8 mouse cellular contexts compared by ENCODE assay signal in the genomic region with DNA sequence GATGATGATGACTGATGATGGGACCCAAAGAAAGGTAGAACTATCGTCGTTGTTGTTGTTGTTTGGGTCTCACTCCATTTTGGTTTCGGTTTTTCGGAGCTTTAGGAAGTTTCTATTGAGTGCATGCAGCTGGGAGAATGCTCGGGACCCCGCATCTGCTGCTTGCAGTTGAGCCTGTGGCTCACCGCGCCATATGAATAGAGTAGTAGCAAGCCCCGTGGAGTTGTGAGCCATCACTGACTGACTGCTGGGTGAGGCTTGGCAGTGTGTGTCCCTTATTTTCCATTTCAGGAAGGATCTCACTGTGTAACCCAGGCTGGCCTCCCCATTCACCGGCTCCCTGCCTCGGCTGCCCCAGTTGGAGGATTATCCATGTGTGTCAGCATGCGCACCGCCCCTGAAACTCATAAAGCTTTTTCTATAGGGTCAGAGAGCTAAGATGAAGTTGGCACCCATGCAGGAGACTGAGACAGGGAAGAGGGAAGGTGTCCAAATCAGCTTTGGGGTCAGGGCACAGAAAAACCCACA. TPM values are rescaled to one million over a fixed set of nuclear protein-coding genes. Genes with fewer than 3 reads are reported as not detected.
DNase-seq lines count a peak whose midpoint lies in the region; ATAC-seq and TF ChIP-seq lines count a peak whose summit lies in the region.
"Had no signal": no experiment of that assay in that cellular context is flagged by ENCODE, and none has a peak within 500 bp of the region (broad histone marks: within the 10 kb centered on the region; RNA-seq: fewer than 3 reads in every experiment).

No protein-coding gene starts in this region.

- 0 out of 2 replicates have a peak overlapping the region, but pooled peaks have one; percentile 7 for H3K9ac ChIP-seq in kidney, embryonic 14.5 days (ENCODE audit: low read depth, low read length)
- H3K9ac ChIP-seq in neural tube, embryonic 11.5 days (ENCODE audit: low read length): 0 out of 2 replicates have a peak overlapping the region, but pooled peaks have one; percentile 1
- H3K9ac ChIP-seq in limb, embryonic 14.5 days (ENCODE audit: low read depth, low read length, severe bottlenecking): 0 out of 2 replicates have a peak overlapping the region, but pooled peaks have one; percentile 18

- peak overlapping the region; percentile 82 for H3K27ac ChIP-seq in kidney, embryonic 14.5 days (ENCODE audit: low read depth, low read length)
- H3K27ac ChIP-seq in neural tube, embryonic 11.5 days (ENCODE audit: low read depth, low read length): no peak overlapping the region
- no peak overlapping the region for H3K27ac ChIP-seq in limb, embryonic 14.5 days (replicated peaks; ENCODE audit: low read depth, low read length)

- H3K36me3 ChIP-seq in kidney, embryonic 14.5 days (ENCODE audit: control insufficient read depth, insufficient read depth, low read length): peaks cover 4% of the 10 kb centered on the region; the same call in 1 of the 2 replicates
- H3K36me3 ChIP-seq in neural tube, embryonic 11.5 days (ENCODE audit: control insufficient read depth, insufficient read depth, low read length): 0 out of 2 replicates have a peak, but pooled peaks cover 3% of the 10 kb centered on the region
- H3K36me3 ChIP-seq in limb, embryonic 14.5 days (ENCODE audit: control insufficient read depth, insufficient read depth, low read length): peaks cover 12% of the 10 kb centered on the region

- peaks cover 6% of the 10 kb centered on the region; the same call in 1 of the 2 replicates for H3K9me3 ChIP-seq in kidney, embryonic 14.5 days (ENCODE audit: control insufficient read depth, low read length)
- H3K9me3 ChIP-seq in neural tube, embryonic 11.5 days (ENCODE audit: control insufficient read depth, low read length): peaks cover 3% of the 10 kb centered on the region; the same call in 1 of the 2 replicates
- H3K9me3 ChIP-seq in limb, embryonic 14.5 days (ENCODE audit: control insufficient read depth, low read length): peaks cover 6% of the 10 kb centered on the region; the same call in 1 of the 2 replicates

- WGBS in kidney, embryonic 14.5 days: 11% methylated on average over 13 of the region's 13 CpGs
- WGBS in neural tube, embryonic 11.5 days: 18% methylated on average over 13 of the region's 13 CpGs
- WGBS in limb, embryonic 14.5 days: 24% methylated on average over 13 of the region's 13 CpGs

- no peak for DNase-seq in kidney, postnatal 36 days
- DNase-seq in neural tube, embryonic 11.5 days (ENCODE audit: low spot score): no peak
- DNase-seq in neural tube, embryonic 10.5 days (ENCODE audit: extremely low spot score, low spot score): no peak
- no peak for DNase-seq in limb, embryonic 14.5 days (ENCODE audit: low spot score)
- DNase-seq in natural killer cell, adult 2 months (ENCODE audit: low spot score in 2 of 2): no peak
- DNase-seq in adrenal gland, postnatal 4 days (ENCODE audit: low spot score in 2 of 2): no peak
- DNase-seq: gastrocnemius, postnatal 25 days had no signal

- no peaks in the 10 kb centered on the region for H3K27me3 ChIP-seq in kidney, embryonic 14.5 days (ENCODE audit: control insufficient read depth, insufficient read depth, low read length)
- peaks cover 2% of the 10 kb centered on the region; the same call in 1 of the 2 replicates for H3K27me3 ChIP-seq in neural tube, embryonic 11.5 days (ENCODE audit: control insufficient read depth, insufficient read depth, low read length)
- H3K27me3 ChIP-seq in limb, embryonic 14.5 days (ENCODE audit: control insufficient read depth, insufficient read depth, low read length): no peaks in the 10 kb centered on the region

- H3K4me3 ChIP-seq in kidney, embryonic 14.5 days (ENCODE audit: low read length): peak overlapping the region; percentile 24
- no peak overlapping the region for H3K4me3 ChIP-seq in neural tube, embryonic 11.5 days (ENCODE audit: low read depth, low read length)
- 0 out of 2 replicates have a peak overlapping the region, but pooled peaks have one; percentile 13 for H3K4me3 ChIP-seq in limb, embryonic 14.5 days (replicated peaks; ENCODE audit: low read length)

- peak overlapping the region; percentile 44 for H3K4me2 ChIP-seq in kidney, embryonic 14.5 days (replicated peaks; ENCODE audit: low read depth, low read length)
- H3K4me2 ChIP-seq in neural tube, embryonic 11.5 days (ENCODE audit: low read depth): peak overlapping the region; percentile 34
- H3K4me2 ChIP-seq in limb, embryonic 14.5 days (replicated peaks; ENCODE audit: low read depth, low read length, severe bottlenecking): peak overlapping the region; percentile 39

- no peak for ATAC-seq in kidney, embryonic 14.5 days (ENCODE audit: low FRiP score, low TSS enrichment)
- no peak for ATAC-seq in neural tube, embryonic 11.5 days (ENCODE audit: insufficient read depth, low FRiP score, low TSS enrichment)
- no peak for ATAC-seq in limb, embryonic 14.5 days (ENCODE audit: low FRiP score, low read depth)

- TF ChIP-seq POLR2A in limb, embryonic 14.5 days (IDR thresholded peaks at IDR 0.05; ENCODE audit: borderline replicate concordance, extremely low read depth, insufficient read depth, insufficient read length): no peak

- H3K4me1 ChIP-seq in kidney, embryonic 14.5 days (ENCODE audit: control insufficient read depth, insufficient read depth, low read length): peaks cover 41% of the 10 kb centered on the region
- H3K4me1 ChIP-seq in neural tube, embryonic 11.5 days (ENCODE audit: control insufficient read depth, insufficient read depth, low read length): peaks cover 38% of the 10 kb centered on the region
- H3K4me1 ChIP-seq in limb, embryonic 14.5 days (ENCODE audit: control insufficient read depth, insufficient read depth, low read length): peaks cover 28% of the 10 kb centered on the region

RNA-seq across cellular contexts. Expression of a gene that starts 47.5 kb away (rescaled TPM):
- 30.8 and 37.6 TPM in 2 replicates for polyA plus RNA-seq in kidney, embryonic 14.5 days (2014; fragmentation: Nextera tagmentation; extraction: Ambion mirVana)
- polyA plus RNA-seq in neural tube, embryonic 11.5 days (2014; fragmentation: Nextera tagmentation; extraction: Ambion mirVana): 34.5 and 35.5 TPM in 2 replicates
- 47.3 and 77.7 TPM in 2 replicates for polyA plus RNA-seq in limb, embryonic 14.5 days (2012; rRNA removed)
- 27.2 and 33.5 TPM in 2 replicates for polyA plus RNA-seq in limb, embryonic 14.5 days (2014; fragmentation: Nextera tagmentation; extraction: Ambion mirVana)
- total RNA-seq in adrenal gland, postnatal 4 days (2021): 10 to 100 TPM in 1 of 2 experiments, 1 to 10 TPM in 1; 6.3 to 12.6 TPM
